Mouse (Mus musculus) R1 (cell line): Measurements from ENCODE around the gene Aars2.

Source experiments
- DNase-seq: peaks from one replicate; pipeline ENCODE4 v3.0.0-alpha.2; 2018; ENCODE audit warnings: low read depth, low spot score

Aars2 gene

GRCm38 (mm10) chr17:45542129-45542528 is 35.5 kb downstream of the Aars2 start:
- DNase-seq, result no peak

DNA sequence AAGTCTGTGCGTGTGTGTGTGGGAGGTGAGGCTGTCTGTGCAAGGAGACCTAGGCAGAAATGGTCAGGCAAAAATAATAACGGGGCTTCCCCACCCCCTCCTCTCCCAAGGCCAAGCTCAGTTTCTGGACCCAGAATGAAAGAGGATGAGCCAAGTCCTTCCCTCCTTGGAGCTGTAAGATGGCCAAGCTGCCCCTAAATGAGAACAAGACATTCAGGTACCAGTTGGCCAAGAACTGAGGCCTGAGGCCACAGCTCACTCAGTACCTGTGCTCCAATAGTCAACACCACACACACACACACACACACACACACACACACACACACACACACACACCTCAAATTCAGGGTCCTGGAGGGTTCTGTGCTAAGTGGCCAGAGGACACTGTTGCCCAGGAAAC is 36.1 kb downstream of the Aars2 start:
- DNase-seq, result no peak

GRCm38 (mm10) chr17:45543115-45543514 is 36.5 kb downstream of the Aars2 start:
- DNase-seq, result no peak

GRCm38 (mm10) chr17:45544001-45544872 is 37.6 kb downstream of the Aars2 start:
- DNase-seq, result peak; percentile 94

DNA sequence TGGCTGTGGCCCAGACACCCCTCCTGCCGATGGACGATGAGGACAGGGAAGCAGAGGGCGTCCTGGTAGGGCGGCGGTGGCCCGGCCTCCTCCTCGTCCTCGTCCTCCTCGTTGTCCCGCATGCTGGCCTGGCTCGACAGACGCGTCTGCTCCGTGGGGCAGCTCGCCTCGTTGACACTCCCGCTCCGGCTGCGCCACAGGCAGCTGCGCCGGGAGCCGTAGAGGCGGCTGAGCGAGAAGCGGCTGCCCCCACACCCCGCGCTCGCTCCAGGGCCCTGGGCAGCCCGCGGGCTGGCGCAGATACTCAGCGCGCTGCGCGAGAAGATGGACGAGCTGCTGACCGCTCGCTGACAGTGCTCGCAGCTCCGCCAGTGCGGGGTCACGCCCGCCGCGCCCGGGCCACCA is 38.2 kb downstream of the Aars2 start:
- no peak for DNase-seq

GRCm38 (mm10) chr17:45545278-45545961 is 38.8 kb downstream of the Aars2 start:
- peak; percentile 53 for DNase-seq

GRCm38 (mm10) chr17:45546941-45547340 is 40.3 kb downstream of the Aars2 start:
- DNase-seq, result no peak

DNA sequence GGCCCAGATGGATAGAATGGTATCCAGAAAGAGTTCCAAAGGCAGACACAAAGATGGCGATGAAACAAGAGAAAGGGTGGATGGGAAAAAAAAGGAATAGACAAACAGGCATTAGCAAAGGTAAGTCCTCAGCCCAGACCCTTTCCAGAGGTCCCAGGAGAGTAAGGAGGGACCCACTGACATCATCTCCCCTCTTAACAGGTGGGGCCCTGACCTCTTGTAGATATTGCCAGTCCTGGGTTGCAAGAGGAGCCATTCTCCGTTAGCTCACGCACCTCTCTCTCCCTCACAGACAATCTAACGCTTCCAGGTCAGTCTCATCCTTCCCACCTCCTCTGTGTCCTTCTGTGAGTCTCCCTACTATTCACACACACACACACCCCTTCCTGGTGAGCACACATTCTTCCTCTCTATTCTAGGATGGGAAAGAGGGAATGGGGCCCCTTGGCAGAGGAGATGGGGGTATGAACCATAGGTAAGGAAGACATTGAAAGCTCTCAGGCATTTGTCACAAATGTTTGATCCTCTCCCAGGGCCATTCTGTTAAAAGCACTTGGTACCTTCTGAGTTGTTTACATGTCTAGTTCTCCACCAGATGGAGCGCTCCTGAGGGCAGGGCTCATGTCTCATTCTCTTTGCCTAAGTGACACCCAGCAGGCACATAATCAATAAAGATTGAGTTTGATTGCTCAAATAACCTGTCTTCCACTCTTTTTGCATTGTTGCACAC is 41.0 kb downstream of the Aars2 start:
- DNase-seq, result no peak

- DNase-seq, result peak; percentile 90
These were observed 42.2 kb downstream of the Aars2 start for GRCm38 (mm10) chr17:45548541-45549512.

DNA sequence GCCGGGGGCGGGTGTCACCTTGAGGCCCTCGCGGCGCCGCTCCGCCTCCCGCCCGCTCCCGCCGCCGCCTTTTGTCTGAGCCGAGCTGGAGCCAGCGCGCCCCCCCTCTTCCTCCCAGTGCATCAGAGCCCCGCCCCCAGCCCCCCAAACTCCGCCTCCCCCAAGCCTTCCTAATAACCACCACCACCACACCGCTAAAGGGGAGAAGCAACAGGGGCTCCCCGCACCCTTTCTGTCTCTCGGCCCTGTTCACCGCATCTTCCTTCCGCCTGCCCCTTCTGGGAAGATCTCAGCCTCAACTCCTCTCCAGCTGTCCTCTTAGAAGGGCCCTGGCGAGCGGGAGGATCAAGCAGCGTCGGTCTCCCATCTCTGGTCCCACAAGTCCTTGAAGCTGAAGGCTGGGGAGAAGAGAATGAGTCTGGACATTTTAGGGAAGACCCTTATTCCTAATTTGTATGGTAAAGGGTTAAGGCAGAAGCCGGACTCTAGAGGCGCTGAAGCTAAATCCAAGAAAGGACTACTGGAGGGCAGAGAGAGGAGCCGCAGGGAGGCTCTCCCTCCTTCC is 43.1 kb downstream of the Aars2 start, which contains the start of gene Tmem151b:
Tmem151b (minus strand) TSS at position 61 of the 565 bp plus-strand sequence.
- DNase-seq, result peak; percentile 49

DNA sequence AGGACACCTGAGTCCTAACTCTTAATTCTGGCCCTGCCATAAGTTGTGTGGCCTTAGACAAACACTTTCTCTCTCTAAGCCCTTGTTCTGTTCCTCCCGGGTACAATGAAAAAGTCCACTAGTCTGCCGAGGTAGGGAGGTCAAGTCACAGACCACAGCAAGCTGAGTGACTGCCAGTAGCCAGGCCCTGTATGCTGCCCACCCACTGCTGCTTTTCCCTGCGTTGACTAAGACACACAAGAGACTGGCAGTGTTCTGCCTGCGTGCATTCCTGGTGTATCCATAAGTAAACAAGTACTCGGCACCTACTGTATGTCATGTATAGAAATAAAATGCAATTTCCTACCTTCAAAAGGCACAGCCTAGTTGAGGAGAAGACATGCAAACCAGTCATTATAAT is 43.6 kb downstream of the Aars2 start:
- no peak for DNase-seq

- no peak for DNase-seq
These were observed 44.7 kb downstream of the Aars2 start for GRCm38 (mm10) chr17:45551249-45551796.

- DNase-seq, result peak; percentile 87
These were observed 45.3 kb downstream of the Aars2 start for GRCm38 (mm10) chr17:45551816-45552451.

DNA sequence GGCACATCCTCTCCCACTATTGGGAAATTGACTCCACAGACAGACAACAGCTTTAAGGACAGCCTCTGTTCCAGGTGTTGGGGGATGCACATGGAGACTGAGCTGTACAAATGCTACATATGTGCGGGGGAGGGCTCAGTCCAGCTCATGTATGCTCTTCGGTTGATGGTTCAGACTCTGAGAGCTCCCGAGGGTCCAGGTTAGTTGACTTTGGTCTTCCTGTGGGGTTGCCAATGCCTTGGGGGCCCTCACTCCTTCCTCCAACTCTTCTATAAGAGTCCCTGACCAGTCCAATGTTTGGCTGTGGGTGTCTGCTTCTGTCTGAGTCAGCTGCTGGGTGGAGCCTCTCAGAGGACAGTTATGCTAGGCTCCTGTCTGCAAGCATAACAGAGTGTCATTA is 46.4 kb downstream of the Aars2 start:
- DNase-seq, result no peak

- no peak for DNase-seq
These were observed 47.8 kb downstream of the Aars2 start for GRCm38 (mm10) chr17:45554420-45554819.

GRCm38 (mm10) chr17:45555452-45556106 is 48.9 kb downstream of the Aars2 start, which contains the start of gene Nfkbie:
Gene Nfkbie (plus strand): TSS chr17:45555703.
- DNase-seq, result peak; percentile 92

- no peak for DNase-seq
These were observed 49.5 kb downstream of the Aars2 start for GRCm38 (mm10) chr17:45556107-45556489.

- DNase-seq, result no peak
These were observed 50.0 kb downstream of the Aars2 start for GRCm38 (mm10) chr17:45556514-45557245.
